Mouse (Mus musculus) cerebellum, adult (tissue): ENCODE results near the gene Prox1.

Experiments used
- ATAC-seq: cut with Nextera tagmentation; 2 replicates; pipeline ENCODE4 v1.9.2; 2017; ENCODE audit warnings: mild to moderate bottlenecking, moderate library complexity, mixed read lengths; ENCODE audit not compliant: insufficient number of reproducible peaks, low FRiP score, low TSS enrichment

Prox1 gene

GRCm38 (mm10) chr1:190169911-190170818 is at the start of gene Prox1:
Gene Prox1, minus strand, starts transcription at chr1:190170714.
- ATAC-seq: peak; percentile 63

- no peak for ATAC-seq
Observed at GRCm38 (mm10) chr1:190216621-190217020, 46.1 kb upstream of the Prox1 start.

GRCm38 (mm10) chr1:190214626-190215025 is 44.1 kb upstream of the Prox1 start:
- ATAC-seq: no peak

GRCm38 (mm10) chr1:190213175-190213574 is 42.7 kb upstream of the Prox1 start:
- ATAC-seq: no peak

- no peak for ATAC-seq
Observed at GRCm38 (mm10) chr1:190207246-190207645, 36.7 kb upstream of the Prox1 start.

- no peak for ATAC-seq
Observed at GRCm38 (mm10) chr1:190205691-190206090, 35.2 kb upstream of the Prox1 start.

GRCm38 (mm10) chr1:190204378-190205070 is 34.0 kb upstream of the Prox1 start:
- ATAC-seq: no peak

- ATAC-seq: no peak
Observed at GRCm38 (mm10) chr1:190201696-190202095, 31.2 kb upstream of the Prox1 start.

- ATAC-seq: no peak
Observed at GRCm38 (mm10) chr1:190200996-190201395, 30.5 kb upstream of the Prox1 start.

- no peak for ATAC-seq
Observed at GRCm38 (mm10) chr1:190198247-190198646, 27.7 kb upstream of the Prox1 start.

- no peak for ATAC-seq
Observed at GRCm38 (mm10) chr1:190192011-190192410, 21.5 kb upstream of the Prox1 start.

- no peak for ATAC-seq
Observed at GRCm38 (mm10) chr1:190190231-190190965, 19.9 kb upstream of the Prox1 start.

GRCm38 (mm10) chr1:190189125-190189524 is 18.6 kb upstream of the Prox1 start:
- ATAC-seq: no peak

- ATAC-seq: no peak
Observed at GRCm38 (mm10) chr1:190186336-190186735, 15.8 kb upstream of the Prox1 start.

GRCm38 (mm10) chr1:190185284-190185683 is 14.8 kb upstream of the Prox1 start:
- ATAC-seq: no peak

- no peak for ATAC-seq
Observed at GRCm38 (mm10) chr1:190183574-190183973, 13.1 kb upstream of the Prox1 start.

- no peak for ATAC-seq
Observed at GRCm38 (mm10) chr1:190181765-190182164, 11.3 kb upstream of the Prox1 start.

- ATAC-seq: no peak
Observed at GRCm38 (mm10) chr1:190180861-190181260, 10.3 kb upstream of the Prox1 start.

- ATAC-seq: no peak
Observed at GRCm38 (mm10) chr1:190176961-190177360, 6.4 kb upstream of the Prox1 start.

- ATAC-seq: peak; percentile 29
Observed at GRCm38 (mm10) chr1:190174671-190175661, 4.5 kb upstream of the Prox1 start.
